Mouse (Mus musculus) liver, adult 2 months (tissue): Measurements from ENCODE around the gene Tmem177. TPM values are rescaled to one million over a fixed set of nuclear protein-coding genes. Genes with fewer than 3 reads are reported as not detected.

Source experiments
- DNase-seq: peaks from one replicate; pipeline ENCODE4 v3.0.0-alpha.2; 2011; ENCODE audit warnings: low read depth, low spot score; ENCODE audit errors: extremely low read depth
- H3K27ac ChIP-seq: fragments of 200-500 bp; replicated peaks from 2 replicates; pipeline ENCODE4 v1.5.1; 2012; ENCODE audit warnings: low read depth, mild to moderate bottlenecking, control low read depth, inconsistent platforms, low read length; ENCODE audit not compliant: insufficient read depth
- H3K27me3 ChIP-seq: fragments of 200-500 bp; 2 replicates; pipeline ENCODE4 v1.6.1; 2012; ENCODE audit warnings: mild to moderate bottlenecking, moderate library complexity, low read length, inconsistent platforms; ENCODE audit not compliant: control insufficient read depth, insufficient read depth
- H3K36me3 ChIP-seq: fragments of 200-500 bp; 2 replicates; pipeline ENCODE4 v1.6.1; 2012; ENCODE audit warnings: low read length, inconsistent platforms; ENCODE audit not compliant: control insufficient read depth, insufficient read depth
- H3K4me1 ChIP-seq: fragments of 200-500 bp; 2 replicates; pipeline ENCODE4 v1.6.1; 2011; ENCODE audit warnings: low read length; ENCODE audit not compliant: control insufficient read depth, insufficient read depth
- H3K4me3 ChIP-seq: fragments of 200-500 bp; 2 replicates; pipeline ENCODE4 v1.5.1; 2011; ENCODE audit warnings: low read depth, mild to moderate bottlenecking, control low read depth, low read length, moderate library complexity; ENCODE audit not compliant: insufficient read depth
- H3K79me2 ChIP-seq: fragments of 200-500 bp; 2 replicates; pipeline ENCODE4 v1.6.1; 2012; ENCODE audit warnings: inconsistent platforms, mild to moderate bottlenecking, low read length, moderate library complexity; ENCODE audit not compliant: control insufficient read depth, insufficient read depth
- H3K9ac ChIP-seq: fragments of 200-500 bp; 2 replicates; pipeline ENCODE4 v1.6.1; 2012; ENCODE audit warnings: low read depth, mild to moderate bottlenecking, control low read depth, inconsistent platforms, low read length
- CTCF ChIP-seq: fragments of 200-500 bp; IDR thresholded peaks from 2 replicates; pipeline ENCODE4 v1.5.1; 2011; ENCODE audit warnings: low read depth, low read length, control low read depth
- POLR2A ChIP-seq: fragments of 200-500 bp; IDR thresholded peaks from 2 replicates; pipeline ENCODE4 v1.6.1; 2011; ENCODE audit warnings: low read length, control low read depth; ENCODE audit not compliant: insufficient read depth; ENCODE audit errors: extremely low read depth
- WGBS: fragments of 180-500 bp; shearing (Covaris S2); methylation state at CpG from one replicate; pipeline ENCODE4 v1.1.7; 2018; 5-methylcytosine and 5-hydroxymethylcytosine counted together
- polyA plus RNA-seq: library from polyadenylated mRNA; depleted of rRNA; stranded (reverse); fragments of >200 nt; gene quantifications from 2 replicates; pipeline ENCODE4 v1.2.3, GENCODE M21; 2012
- total RNA-seq: library from RNA; depleted of rRNA; stranded (reverse); fragments of >200 nt; gene quantifications from 2 replicates; pipeline ENCODE4 v1.2.3, GENCODE M21; 2014

The Tmem177 gene
- total and polyA plus RNA-seq, 2 experiments = 4.4 to 4.9 TPM

- peak overlapping the region; percentile 33 for H3K27ac ChIP-seq
- H3K36me3 ChIP-seq = no peaks in the 10 kb centered on the region; the same call in 1 of the 2 replicates
- H3K79me2 ChIP-seq = no peaks in the 10 kb centered on the region
- DNase-seq = peak; percentile 82
- H3K9ac ChIP-seq = no peak overlapping the region
- H3K4me3 ChIP-seq = no peak overlapping the region
- H3K4me1 ChIP-seq = 0 out of 2 replicates have a peak, but pooled peaks cover 4% of the 10 kb centered on the region
- TF ChIP-seq CTCF = no peak
- TF ChIP-seq POLR2A = no peak
- no peaks in the 10 kb centered on the region for H3K27me3 ChIP-seq
- whole genome bisulfite sequencing = 24% methylated on average over 2 of the region's 2 CpGs
Measured at GRCm38 (mm10) chr1:119907206-119907748, 5.7 kb downstream of the Tmem177 start.

DNA sequence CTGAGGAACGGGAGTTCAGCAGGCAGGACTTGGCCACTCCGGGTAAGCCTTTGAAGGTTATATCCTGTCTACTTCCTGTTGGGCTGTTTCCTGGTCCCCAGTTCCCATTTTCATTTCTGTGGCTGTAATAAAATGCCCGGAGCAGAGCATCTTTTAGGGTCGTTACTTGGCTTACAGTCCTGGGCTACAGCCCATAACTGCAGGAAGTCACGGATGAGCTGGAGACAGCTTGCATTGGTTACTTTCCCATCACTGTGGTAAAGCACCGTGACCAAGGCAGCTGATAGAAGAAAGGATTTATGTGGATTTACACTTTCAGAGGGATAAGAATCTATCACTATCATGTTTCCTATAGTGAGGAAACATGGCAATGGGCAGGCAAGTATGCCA lies 9.8 kb downstream of the Tmem177 start:
- Histone ChIP-seq H3K36me3 (no peaks in the 10 kb centered on the region), H3K27me3 (no peaks in the 10 kb centered on the region), H3K27ac (no peak overlapping the region), H3K4me3 (no peak overlapping the region), H3K79me2 (no peaks in the 10 kb centered on the region), H3K4me1 (0 out of 2 replicates have a peak, but pooled peaks cover 2% of the 10 kb centered on the region), H3K9ac (no peak overlapping the region)
- no peak for DNase-seq
- WGBS = 78% methylated on average over 6 of the region's 6 CpGs
- TF ChIP-seq CTCF (no peak), POLR2A (no peak)

- no peak overlapping the region for H3K9ac ChIP-seq
- 0 out of 2 replicates have a peak, but pooled peaks cover 2% of the 10 kb centered on the region for H3K4me1 ChIP-seq
- H3K27ac ChIP-seq = no peak overlapping the region
- H3K36me3 ChIP-seq = no peaks in the 10 kb centered on the region
- WGBS = 82% methylated on average over 8 of the region's 8 CpGs
- TF ChIP-seq POLR2A = no peak
- no peak for TF ChIP-seq CTCF
- no peak overlapping the region for H3K4me3 ChIP-seq
- H3K79me2 ChIP-seq = no peaks in the 10 kb centered on the region
- no peaks in the 10 kb centered on the region for H3K27me3 ChIP-seq
- DNase-seq = no peak
Measured at GRCm38 (mm10) chr1:119902551-119903230, 10.3 kb downstream of the Tmem177 start.

GRCm38 (mm10) chr1:119899195-119900123 lies 13.5 kb downstream of the Tmem177 start:
- no peak for TF ChIP-seq POLR2A
- no peak for TF ChIP-seq CTCF
- DNase-seq = no peak
- no peaks in the 10 kb centered on the region for H3K27me3 ChIP-seq
- 80% methylated on average over 11 of the region's 11 CpGs for WGBS
- H3K9ac ChIP-seq = no peak overlapping the region
- H3K4me1 ChIP-seq = no peaks in the 10 kb centered on the region; the same call in 1 of the 2 replicates
- H3K4me3 ChIP-seq = no peak overlapping the region
- no peaks in the 10 kb centered on the region for H3K79me2 ChIP-seq
- no peaks in the 10 kb centered on the region for H3K36me3 ChIP-seq
- no peak overlapping the region for H3K27ac ChIP-seq

DNA sequence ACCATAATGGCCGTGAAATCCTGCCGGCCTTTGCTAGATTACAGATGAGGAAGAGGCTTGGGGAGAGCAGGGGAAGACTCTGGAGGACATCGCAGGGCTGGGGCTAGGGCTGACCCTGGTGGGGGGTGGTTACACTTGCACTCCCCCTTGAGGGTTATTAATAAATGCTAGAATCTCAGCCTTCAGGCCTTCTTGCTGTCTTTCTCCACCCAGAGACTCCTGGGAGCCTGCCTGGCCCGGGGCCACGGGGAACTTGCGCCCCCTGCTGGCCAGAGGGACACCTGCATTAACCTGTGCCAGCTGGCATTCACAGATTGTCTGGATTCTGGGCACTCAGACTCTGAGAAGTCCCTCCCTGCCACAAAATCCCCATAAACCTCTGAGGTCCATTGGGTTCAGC lies 18.1 kb downstream of the Tmem177 start:
- Histone ChIP-seq H3K79me2 (no peaks in the 10 kb centered on the region), H3K36me3 (no peaks in the 10 kb centered on the region), H3K9ac (no peak overlapping the region), H3K4me3 (no peak overlapping the region), H3K27ac (no peak overlapping the region), H3K27me3 (no peaks in the 10 kb centered on the region), H3K4me1 (no peaks in the 10 kb centered on the region; the same call in 1 of the 2 replicates)
- 41% methylated on average over 6 of the region's 6 CpGs for WGBS
- peak; percentile 86 for TF ChIP-seq CTCF
- TF ChIP-seq POLR2A = no peak
- DNase-seq = peak; percentile 47
